Mouse (Mus musculus) liver, postnatal 0 days (tissue): ENCODE results near the gene Krtap9-5.

ENCODE experiments used
- CTCF ChIP-seq: sonication (generic); IDR thresholded peaks from 2 replicates; pipeline ENCODE4 v1.5.1; 2016; ENCODE audit warnings: antibody characterized with exemption, low read depth
- EP300 ChIP-seq: IDR thresholded peaks from 2 replicates; pipeline ENCODE4 v1.6.1; 2016; ENCODE audit warnings: antibody characterized with exemption, low read depth, mild to moderate bottlenecking

DNA sequence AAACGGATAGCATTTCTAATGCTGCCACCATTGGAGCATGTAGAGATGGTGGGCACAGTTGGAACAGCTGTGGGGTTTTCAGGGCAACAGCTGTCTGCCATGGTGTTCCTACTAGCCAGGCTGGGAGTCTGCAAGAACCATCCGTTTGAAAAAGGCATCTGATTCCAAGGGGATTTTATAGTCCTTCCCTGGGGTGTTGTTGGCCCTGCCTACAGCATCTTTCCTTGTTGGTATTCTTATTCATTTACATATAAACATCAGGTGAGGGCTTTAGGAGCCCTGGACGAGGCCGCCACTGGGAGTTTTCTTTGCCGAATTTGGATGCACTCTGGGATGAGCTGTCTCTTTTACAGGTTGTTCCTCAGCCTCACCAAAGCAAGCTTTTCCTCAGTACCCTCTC, 30.7 kb downstream of the Krtap9-5 start, which contains the start of gene Krtap29-1:
- TF ChIP-seq CTCF (no peak), EP300 (no peak)
